Mouse (Mus musculus) ZHBTc4 (cell line): Measurements from ENCODE around the gene Mvk.

Source experiments
- DNase-seq: peaks from one replicate; pipeline ENCODE4 v3.0.0-alpha.2; 2011; ENCODE audit warnings: low read depth, low spot score

The Mvk gene

DNA sequence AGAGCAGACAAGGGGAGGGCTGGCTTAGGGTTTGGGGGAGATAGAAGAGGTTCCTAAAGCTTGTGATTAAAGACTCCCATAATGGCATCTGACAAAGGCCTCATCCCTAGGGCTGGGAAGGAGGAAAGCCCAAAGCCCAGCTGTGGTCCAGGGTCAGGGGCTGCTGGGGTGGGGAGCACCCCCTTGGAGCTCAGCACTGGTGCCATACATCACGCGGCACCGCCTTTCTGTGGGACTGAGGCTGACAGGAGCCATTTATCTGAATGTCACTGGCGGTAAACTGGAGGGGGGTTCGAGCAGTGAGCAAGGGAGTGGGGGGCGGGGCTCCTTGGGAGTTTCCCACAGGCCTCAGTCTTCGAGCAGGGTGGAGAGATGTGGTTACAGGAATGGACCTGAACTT lies 65.4 kb downstream of the Mvk start:
- no peak for DNase-seq
